Mouse (Mus musculus): ENCODE data around the gene Abtb2. TPM values are rescaled to one million over a fixed set of nuclear protein-coding genes. Genes with fewer than 3 reads are reported as not detected.

Gene Abtb2
- polyA plus RNA-seq, 1 experiment, result 2.2 TPM

DNA sequence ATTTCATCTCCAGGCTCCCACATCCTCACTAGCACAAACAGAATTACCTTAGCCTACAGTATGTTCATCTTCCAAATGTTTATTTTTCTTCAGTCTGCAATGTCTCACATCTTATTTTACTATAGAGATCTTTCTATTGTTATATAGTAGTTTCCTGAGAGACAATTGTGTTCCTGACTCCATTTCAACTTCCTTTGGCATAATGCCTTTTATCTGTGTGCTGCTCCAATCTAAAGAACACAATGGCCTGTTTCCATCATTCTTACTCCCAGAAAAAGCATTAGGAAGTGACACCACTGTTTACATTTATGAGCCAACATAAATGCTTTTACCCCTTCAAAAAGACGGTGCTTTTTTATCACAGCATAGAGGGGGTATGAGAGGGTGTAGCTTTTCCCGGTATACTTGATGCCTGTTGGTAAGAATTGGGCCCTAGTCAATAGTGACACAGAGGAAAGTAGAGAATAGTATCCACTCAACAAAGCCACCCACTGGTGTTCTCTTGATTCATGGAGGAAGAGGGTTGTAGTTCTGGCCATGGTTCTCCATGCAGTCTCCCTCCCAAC is 84.3 kb downstream of the Abtb2 start:
- no peak for DNase-seq (ENCODE audit: low read depth, low spot score)
- 63% methylated on average over 2 of the region's 2 CpGs for WGBS

DNA sequence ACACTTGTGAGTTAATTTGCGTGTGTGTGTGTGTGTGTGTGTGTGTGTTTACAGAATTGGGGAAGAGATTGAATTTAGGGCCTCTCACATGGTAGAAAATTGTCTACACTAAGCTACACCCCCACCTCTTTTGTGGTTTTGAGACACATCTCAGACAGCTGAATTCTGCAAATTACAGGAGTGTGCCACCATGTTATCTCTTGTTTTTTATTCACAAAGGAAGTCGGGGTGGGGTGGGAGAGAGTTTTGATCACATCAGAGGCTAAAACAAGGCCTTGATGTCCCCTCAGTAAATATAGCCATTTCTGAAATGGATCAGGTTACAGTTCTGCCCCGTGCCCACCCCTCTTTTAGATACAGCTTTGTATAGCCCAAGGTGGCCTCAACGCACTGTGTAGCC is 86.0 kb downstream of the Abtb2 start:
- 73% methylated on average over 4 of the region's 4 CpGs for WGBS
- DNase-seq (ENCODE audit: low read depth, low spot score), result no peak

DNA sequence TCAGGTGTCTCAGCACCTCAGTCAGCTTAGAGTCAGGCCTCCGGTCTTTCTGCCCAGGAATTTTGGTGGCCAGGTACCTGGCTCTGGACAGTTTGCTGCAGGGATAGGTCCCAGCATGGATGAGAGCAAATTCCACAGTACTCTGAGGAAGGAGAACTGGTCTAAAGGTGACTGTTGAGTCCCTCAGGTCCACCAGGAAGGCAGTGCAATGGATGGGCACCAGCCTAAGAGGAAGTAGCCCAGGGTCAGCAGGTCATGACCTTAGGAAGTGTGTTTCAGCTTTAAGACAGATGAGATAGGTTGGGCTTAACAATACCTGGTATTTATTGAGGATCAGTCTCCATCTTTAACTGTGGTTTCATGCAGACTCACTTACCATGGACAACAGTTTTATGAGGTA is 88.9 kb downstream of the Abtb2 start:
- no peak for DNase-seq (ENCODE audit: low read depth, low spot score)
- 90% methylated on average over 1 of the region's 1 CpGs for WGBS

DNA sequence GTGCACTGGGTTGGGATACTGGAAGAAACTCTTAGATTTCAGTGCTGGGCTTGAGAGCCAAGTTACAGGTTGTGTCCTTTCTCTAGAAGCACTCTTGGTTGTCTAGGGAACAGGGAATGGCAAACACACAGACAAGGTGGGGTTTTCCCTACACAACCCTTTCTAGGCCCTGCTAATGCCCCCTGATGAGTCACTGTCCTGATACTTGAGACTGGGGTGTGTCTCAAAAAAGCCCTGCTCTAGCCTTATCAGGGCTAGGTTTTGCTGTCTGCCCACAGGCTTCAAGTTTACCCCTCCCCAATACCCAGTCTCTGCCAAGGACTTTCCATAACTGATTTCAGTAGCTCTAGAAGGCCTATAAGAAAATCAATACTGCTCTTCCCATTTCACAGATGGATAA is 89.9 kb downstream of the Abtb2 start:
- no peak for DNase-seq (ENCODE audit: low read depth, low spot score)

DNA sequence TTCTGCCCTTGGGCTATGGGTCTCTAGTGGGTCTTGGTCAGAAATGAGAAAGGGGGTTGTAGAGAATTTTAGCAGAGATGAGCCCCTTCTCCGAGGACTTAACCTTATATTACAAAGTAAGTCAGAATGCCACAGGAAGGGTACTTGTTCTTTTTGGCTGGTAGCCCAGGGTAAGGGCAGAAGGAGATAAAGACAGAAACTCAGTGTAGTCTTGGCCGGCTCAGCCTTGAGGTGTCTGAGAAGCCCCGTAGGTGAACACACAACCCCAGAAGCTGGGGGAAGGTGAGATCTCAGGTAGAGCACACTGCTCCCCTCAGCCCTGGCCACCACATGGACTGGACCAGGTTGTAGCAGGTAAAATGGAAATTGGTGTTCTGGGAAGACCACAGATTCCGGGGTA is 93.1 kb downstream of the Abtb2 start:
- no peak for DNase-seq (ENCODE audit: low read depth, low spot score)
- WGBS, result 86% methylated on average over 4 of the region's 4 CpGs

DNA sequence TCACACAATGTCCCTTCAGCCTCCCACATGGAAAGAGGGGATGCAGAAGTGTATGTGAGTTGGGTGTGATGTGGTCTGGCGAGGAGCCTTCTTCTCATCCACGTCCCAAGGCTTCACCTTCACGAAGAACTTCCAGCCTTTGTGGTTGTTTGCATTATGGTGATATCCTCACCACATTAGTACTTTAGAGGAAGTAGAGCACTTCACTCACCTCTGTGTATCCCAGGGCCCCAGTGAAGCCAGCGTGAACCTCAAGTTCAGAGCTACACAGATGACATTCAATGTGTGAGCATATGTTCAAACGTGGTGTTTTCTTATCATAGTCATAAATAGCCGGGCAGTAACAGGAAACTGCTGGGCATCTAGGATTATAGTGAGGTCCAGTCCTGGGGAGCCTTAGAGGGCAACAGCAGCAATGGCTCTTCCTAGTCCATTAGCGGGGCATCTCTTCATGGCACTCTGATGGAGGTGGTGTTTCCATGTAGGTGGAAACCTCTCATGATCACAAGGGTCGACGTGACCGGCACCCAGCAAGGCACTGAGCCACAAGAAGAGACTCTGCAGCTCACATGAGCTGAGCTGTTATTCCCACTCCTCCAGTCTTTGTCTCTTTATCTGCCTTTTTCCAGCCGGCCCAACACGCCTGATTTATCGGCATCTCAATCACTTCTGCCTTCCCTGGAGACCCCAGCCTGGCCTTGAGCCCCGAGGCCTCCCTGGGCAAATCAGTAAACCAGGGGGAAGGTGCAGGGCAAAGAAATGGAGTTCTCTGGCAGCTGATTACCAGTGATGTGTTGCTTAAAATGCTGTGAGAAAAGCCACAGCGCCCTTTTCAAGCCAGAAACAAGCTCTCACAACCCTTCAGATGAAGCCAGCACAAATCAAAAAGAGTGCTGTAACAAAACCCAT is 93.8 kb downstream of the Abtb2 start:
- no peak for DNase-seq (ENCODE audit: low read depth, low spot score)
- WGBS, result 77% methylated on average over 15 of the region's 15 CpGs

DNA sequence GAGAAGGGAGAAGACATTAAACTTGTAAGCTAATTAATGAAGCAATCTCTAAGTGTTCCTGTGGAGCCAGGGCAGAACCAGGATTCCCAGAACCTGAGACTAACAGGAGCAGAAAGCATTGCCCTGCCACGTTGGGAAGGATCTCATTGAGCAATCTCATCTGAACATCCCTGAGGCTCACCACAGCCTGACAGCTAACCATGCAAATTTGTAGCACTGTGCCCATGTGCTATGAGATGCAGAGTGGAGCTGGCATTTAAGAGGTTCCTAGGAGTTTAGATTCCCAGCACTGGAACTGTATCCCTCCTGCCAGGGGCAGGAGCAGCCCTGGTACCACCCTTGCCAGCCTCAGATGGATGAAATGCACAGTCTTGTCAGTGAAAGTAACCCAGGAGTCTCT is 95.6 kb downstream of the Abtb2 start:
- 54% methylated on average over 1 of the region's 1 CpGs for WGBS

DNA sequence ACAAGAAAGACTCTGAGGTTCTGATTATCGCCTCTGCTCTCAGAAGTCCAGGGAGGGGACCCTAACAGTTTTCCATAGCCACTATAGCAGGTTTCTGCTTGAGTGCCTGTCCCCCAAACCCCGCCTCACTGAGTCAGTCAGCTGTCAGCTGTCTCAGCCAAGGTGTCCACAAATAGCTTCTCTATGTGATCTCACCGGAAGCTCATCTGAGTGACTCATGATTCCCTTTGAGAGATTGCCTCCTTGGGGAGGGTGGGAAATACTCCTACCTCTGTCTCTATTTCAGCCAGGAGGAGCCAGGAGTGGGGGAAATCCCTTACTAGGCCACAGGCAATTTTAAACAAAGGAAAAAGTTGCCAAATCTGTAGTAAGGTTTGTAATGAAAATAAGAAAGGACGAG is 96.0 kb downstream of the Abtb2 start:
- 34% methylated on average over 4 of the region's 4 CpGs for WGBS
- no peak for DNase-seq (ENCODE audit: low read depth, low spot score)

More for the DNA sequence above, 95.6 kb downstream of the Abtb2 start:
- DNase-seq (ENCODE audit: low read depth, low spot score), result no peak

DNA sequence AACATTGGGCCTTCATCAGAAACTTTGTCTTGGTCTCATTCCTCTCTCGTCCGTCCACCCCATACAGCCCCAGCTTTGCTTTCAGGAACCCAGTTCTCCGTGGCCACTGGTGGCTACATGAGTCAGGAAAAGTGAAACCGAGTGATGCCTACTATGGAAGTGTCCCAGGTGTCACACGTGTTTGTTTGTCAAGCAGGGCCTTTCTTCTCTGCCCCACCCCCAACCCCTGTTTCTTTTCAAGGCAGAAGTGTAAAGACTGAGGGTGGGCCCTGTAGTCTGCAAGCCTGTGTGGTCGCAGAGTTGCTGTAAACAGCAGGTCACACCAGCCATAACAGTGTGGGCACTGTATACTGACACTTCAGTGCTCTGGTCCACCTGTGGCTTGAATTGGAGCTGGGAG is 98.2 kb downstream of the Abtb2 start:
- no peak for DNase-seq (ENCODE audit: low read depth, low spot score)
- 57% methylated on average over 6 of the region's 6 CpGs for WGBS

DNA sequence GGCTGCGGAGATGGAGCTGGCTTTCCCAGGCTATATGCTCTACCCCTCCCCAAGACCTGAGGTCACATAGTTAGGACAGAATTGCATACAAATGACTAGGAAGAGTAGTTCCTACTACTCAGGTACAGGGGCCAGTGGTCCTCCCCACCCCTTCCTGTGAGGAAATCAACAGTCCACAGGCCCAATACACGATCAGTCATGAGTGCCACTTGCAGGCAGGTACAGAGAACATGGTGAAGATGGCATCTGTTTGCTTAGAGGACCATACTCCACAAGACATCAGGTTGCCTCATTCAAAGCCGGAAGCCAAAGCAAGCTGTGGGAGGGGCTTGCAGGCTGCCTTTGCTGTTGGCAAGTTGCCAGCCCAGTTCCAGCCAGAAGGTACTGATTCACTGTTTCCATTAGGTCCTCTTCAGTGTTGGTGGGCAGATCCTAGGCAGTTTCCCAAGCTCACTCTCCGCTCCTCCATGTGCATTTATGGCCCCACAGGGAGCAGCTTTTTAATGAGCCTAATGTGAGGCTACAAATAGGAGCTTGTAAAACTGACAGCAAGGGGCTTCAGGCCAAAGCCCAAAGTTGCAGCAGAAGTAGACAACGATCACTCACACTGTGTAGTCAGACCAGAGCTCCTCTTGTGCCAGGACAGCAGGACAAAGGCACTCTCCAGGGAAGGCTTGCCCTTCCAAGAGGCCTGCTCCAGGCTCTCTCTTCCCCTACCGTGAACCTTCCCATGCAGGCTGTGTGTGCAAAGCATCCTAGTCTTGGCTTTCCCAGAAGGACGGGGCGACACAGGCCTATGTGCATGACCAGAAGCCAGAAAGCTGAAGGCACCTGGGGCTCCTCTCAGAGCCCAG is 102.1 kb downstream of the Abtb2 start:
- WGBS, result 69% methylated on average over 8 of the region's 8 CpGs
- no peak for DNase-seq (ENCODE audit: low read depth, low spot score)

DNA sequence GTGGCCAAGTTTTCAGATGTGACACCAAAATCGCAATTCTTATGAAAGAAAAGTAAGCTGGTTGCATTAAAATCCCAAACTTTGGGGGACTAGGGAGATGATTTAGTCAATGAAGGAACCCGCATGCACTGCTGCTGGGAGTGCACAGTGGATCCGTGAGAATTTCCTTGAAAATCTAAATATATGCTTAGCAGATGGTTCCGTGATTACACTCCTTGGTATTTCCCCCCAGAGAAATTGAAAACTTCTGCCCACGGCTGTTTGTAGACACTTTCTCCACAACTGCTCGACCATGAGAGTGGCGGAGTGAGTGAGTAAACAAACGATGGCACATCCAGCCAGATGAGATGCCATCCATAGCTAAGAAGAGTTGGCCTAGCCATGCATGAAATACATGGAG is 102.8 kb downstream of the Abtb2 start:
- no peak for DNase-seq (ENCODE audit: low read depth, low spot score)
- WGBS, result 80% methylated on average over 8 of the region's 8 CpGs

DNA sequence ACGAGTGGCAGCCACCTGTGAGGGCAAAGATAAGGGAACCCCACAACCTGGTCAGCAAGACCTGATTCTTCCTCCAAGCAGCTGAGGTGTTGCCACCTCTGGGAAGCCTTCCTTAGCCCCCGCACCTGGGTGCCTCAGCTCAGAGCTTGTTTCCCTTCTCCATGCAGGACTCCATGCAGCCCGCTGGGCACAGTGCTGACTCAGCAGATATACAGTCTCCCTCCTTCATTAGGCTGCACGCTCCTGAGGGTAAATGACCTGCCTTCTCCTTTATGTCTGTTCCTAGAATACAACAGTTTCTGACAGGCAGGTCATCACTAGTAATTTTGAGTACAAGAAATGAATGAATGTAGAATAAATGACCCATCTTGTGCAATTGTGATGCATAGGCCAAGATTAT is 103.5 kb downstream of the Abtb2 start:
- 95% methylated on average over 4 of the region's 4 CpGs for WGBS
- no peak for DNase-seq (ENCODE audit: low read depth, low spot score)

DNA sequence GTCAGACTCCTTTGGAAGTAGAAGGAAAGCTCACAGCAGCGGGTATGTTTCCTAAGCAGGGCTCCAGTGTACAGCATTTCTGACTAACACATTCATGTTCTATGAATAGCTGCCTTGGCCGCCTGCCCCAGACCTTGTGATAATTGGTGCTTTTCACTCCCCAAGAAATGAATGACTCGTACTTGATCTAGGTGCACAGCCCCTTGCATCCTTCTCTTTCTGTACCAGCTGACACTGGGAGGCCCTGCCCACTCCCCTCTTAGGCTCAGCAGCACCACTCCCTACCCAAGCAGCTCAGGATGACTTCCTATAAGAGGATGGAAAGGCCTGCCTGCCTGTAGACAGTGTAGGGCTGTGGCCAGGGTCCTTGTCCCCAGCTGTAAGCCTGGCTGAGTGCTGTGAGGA is 104.2 kb downstream of the Abtb2 start:
- DNase-seq (ENCODE audit: low read depth, low spot score), result no peak
- WGBS, result 53% methylated on average over 3 of the region's 3 CpGs

DNA sequence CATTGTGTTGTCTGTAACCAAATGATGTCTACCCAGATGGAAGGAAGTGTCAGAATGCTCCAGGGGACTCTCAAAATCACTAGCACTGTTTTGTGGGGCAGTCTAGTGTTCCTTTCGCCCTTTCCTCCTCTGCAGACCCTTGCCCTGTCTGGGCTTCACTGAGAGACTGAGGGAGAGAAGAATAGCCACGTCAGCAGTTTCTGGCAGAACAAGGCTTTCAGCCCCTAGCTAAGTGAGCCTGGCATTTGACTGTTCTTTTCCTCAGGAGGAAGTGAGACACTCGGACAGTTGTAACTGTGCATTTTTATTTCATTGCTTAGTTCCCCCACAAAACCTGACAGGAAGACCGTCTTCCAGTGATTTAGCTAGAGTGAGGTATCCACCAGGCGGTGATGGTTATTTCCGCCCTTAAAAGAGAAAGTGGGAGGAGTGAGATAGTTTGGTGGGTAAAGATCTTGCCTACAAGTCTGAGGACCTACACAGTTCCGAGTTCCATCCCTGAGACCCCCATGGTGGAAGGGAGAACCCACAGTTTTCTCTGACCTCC is 106.5 kb downstream of the Abtb2 start:
- no peak for DNase-seq (ENCODE audit: low read depth, low spot score)
- 79% methylated on average over 7 of the region's 7 CpGs for WGBS

DNA sequence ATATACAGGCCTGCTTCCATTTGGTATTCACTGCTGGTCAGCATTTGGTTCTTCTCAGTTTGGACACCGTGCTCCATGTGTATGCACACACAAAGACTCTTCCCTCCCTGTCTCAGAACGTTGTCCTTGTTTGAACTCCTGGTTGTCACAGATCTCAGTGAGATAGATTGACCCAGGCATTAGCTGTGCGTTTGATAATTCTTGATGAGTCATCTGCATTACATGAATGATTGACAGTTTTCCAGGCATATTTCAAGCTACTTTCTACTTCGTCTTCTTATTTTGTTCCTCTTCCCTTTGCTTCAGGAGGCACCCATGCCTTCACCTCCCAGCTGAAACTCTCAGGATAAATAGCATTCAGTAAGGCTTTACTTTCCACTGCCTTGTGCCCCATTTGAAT is 107.5 kb downstream of the Abtb2 start:
- WGBS, result 43% methylated on average over 4 of the region's 4 CpGs

DNA sequence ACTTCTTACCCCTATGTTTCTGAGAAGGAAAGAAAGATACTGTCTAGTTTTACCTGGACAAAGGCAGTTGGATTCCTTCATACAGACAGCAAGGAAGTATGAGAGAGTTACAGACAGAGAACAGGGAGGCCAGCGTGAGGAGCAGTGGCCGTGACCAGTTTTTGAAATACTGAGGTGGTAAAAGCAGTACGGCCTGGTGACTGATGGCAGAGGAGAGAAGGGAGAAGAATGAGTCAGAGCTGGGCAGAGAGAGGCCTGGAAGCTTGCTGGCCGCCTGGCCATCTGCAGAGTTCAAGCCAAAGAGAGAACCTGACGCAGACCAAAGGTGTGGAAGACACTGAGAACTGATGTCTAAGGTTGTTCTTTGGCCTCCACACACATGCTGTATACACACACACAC is 109.3 kb downstream of the Abtb2 start:
- WGBS, result 90% methylated on average over 5 of the region's 5 CpGs
- no peak for DNase-seq (ENCODE audit: low read depth, low spot score)

More for the DNA sequence above, 107.5 kb downstream of the Abtb2 start:
- DNase-seq (ENCODE audit: low read depth, low spot score), result no peak

DNA sequence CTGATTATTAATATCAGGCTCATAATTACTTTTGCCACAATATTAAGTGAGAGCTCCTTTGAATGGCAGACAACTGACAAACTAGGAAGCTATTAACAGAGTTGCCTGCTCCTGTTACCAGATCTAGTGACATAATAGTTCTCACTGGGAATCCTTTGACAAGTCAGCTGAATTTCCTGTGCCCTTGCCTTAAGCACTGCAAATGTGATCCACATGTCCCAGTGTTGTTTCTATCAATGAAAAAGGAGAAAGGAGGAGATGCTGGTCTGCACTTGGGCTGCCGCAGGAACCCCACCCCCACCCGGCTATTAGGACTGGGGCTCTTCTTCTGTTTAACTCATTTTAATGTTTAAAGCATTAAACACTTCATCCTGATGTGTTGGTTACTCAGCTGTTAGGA is 110.7 kb downstream of the Abtb2 start:
- no peak for DNase-seq (ENCODE audit: low read depth, low spot score)
- WGBS, result 81% methylated on average over 2 of the region's 2 CpGs

DNA sequence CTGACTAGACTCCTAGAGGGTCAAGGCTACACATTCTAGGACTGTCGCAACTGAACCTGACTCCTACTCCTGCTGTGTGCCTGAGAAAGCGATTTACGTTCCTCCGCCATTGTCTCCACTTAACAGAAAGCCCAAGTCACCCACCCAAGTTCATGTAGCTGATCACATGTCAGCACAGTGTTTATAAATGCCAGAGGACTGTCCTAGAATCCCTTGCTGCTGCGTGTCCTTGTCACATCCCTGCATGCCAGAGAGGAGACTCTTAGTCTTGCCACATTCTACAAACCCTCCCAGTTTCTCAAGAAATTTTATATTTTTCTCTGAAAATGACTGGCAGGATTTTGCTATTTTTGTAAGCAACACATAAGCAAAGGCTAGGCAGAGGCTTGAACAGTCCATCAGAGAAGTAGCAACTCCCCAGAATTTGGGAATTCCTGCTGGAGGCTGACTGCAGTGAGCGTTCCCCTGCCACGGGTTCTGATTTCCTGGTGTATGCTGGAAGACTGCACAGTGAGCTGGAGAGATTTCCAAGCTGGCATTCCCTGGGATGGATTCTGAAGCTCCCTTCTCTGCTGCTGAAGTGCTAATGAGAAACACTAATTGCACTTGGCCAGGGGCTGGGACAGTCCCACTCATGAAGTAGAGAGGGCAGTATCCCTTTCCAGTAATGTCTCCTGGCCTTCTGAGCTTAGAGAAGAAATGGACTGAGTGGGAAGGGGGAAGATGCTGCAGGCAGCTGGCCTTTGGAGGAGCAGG is 111.7 kb downstream of the Abtb2 start:
- WGBS, result 82% methylated on average over 7 of the region's 7 CpGs
- no peak for DNase-seq (ENCODE audit: low read depth, low spot score)

DNA sequence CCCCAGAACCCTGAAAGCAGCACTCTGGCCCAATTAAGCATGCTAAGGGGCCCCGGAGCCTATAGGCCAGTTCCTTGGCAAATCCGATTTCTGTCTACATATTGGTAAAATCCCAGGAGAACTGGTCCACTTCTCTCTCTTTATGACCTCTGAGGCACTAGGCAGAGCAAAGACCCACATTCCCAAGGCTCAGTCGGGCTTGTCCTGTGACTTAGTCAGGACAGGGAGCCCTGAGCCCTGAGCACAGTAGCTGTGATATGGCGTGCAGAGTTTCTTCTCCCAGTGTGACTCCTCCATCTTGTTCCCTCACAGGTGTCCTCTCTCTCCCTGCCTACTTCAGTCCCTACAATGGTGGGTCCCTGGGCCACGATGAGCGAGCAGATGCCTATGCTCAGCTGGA is 112.3 kb downstream of the Abtb2 start:
- WGBS, result 90% methylated on average over 6 of the region's 6 CpGs
- DNase-seq (ENCODE audit: low read depth, low spot score), result no peak

All from large intestine, adult 2 months (tissue).